In genomic region chr6:101377167-101377934, GRCm38 (mm10) we compare ENCODE assay signal across 8 mouse cellular contexts. TPM values are rescaled to one million over a fixed set of nuclear protein-coding genes. Genes with fewer than 3 reads are reported as not detected.
A peak's percentile ranks its signal among the peaks of the same experiment; 100 is the strongest.
DNase-seq lines count a peak whose midpoint lies in the region; ATAC-seq and TF ChIP-seq lines count a peak whose summit lies in the region.

Gene Pdzrn3, minus strand, starts transcription at chr6:101377897.

- no peak for TF ChIP-seq POLR2A in brain, embryonic 14.5 days (IDR thresholded peaks at IDR 0.05; ENCODE audit: borderline replicate concordance, extremely low read depth, insufficient read depth, insufficient read length, poor library complexity, severe bottlenecking)

- peaks cover 38% of the 10 kb centered on the region for H3K4me1 ChIP-seq in hindbrain, embryonic 13.5 days (replicated peaks)

- peak within 1 kb of the TSS; percentile 70 for H3K9ac ChIP-seq in hindbrain, embryonic 13.5 days

- intact Hi-C loops in left cerebral cortex, postnatal 14 days (cut with DNase I) = loop anchor here (5.0 to 10.0 kb wide), 3 partner anchors 110 to 237 kb away; no protein-coding TSS in a partner anchor

- WGBS in hindbrain, embryonic 13.5 days = under 1% methylated on average over 93 of the region's 111 CpGs

- peak within 1 kb of the TSS; percentile 99 for H3K4me2 ChIP-seq in hindbrain, embryonic 13.5 days

- H3K4me3 ChIP-seq in hindbrain, embryonic 13.5 days = peak within 1 kb of the TSS; percentile 58

- peak; percentile 78 for ATAC-seq in hindbrain, embryonic 13.5 days (ENCODE audit: low FRiP score)

- no peaks in the 10 kb centered on the region for H3K9me3 ChIP-seq in hindbrain, embryonic 13.5 days

- TF ChIP-seq CTCF in brain, embryonic 14.5 days (IDR thresholded peaks at IDR 0.05; ENCODE audit: borderline replicate concordance, extremely low read depth, insufficient read depth, insufficient read length) = peak; percentile 53

- peaks cover 35% of the 10 kb centered on the region for H3K27me3 ChIP-seq in hindbrain, embryonic 13.5 days

- H3K27ac ChIP-seq in hindbrain, embryonic 13.5 days = peak within 1 kb of the TSS; percentile 74

- H3K36me3 ChIP-seq in hindbrain, embryonic 13.5 days = no peaks in the 10 kb centered on the region

- peak; percentile 93 for DNase-seq in NIH3T3 (ENCODE audit: low read depth)
- peak; percentile 83 for DNase-seq in brain, embryonic 14.5 days (ENCODE audit: low read depth)
- DNase-seq in gastrocnemius, adult 8-10 months (ENCODE audit: low spot score in 2 of 2) = peak; percentile 45 to 64
- peak; percentile 48 to 63 for DNase-seq in left cerebral cortex, postnatal 14 days (ENCODE audit: low spot score in 2 of 2)
- peak; percentile 86 for DNase-seq in mesoderm, embryonic 11.5 days (ENCODE audit: low read depth, low spot score)
- DNase-seq in right cerebral cortex, postnatal 36 days (ENCODE audit: low spot score in 2 of 2) = peak; percentile 47 to 48
- DNase-seq in thymus, postnatal 14 days = no peak

RNA-seq across cellular contexts. Expression of gene Pdzrn3, which starts in this region (rescaled TPM):
- polyA plus RNA-seq in brain, embryonic 14.5 days (2012; rRNA removed) = 27.6 and 40.4 TPM in 2 replicates
- total RNA-seq in gastrocnemius, adult 8-10 months (2022) = 100 to 1,000 TPM; 112 to 145 (median 128) TPM
- polyA plus RNA-seq in hindbrain, embryonic 13.5 days (2015; fragmentation: Nextera tagmentation; extraction: Ambion mirVana) = 27.5 and 28.8 TPM in 2 replicates
- total RNA-seq in left cerebral cortex, postnatal 14 days (2021) = 10 to 100 TPM; 50.4 to 53.3 TPM
